Mouse (Mus musculus): Measurements from ENCODE around the gene 4930563M21Rik. TPM values are rescaled to one million over a fixed set of nuclear protein-coding genes. Genes with fewer than 3 reads are reported as not detected.
"Not testable (repeated sequence)": the region's sequence is repeated elsewhere in the genome, so short reads cannot be mapped to it uniquely, and the experiment has no call there.

Gene 4930563M21Rik
- total and polyA plus RNA-seq, 3 experiments = not detected

DNA sequence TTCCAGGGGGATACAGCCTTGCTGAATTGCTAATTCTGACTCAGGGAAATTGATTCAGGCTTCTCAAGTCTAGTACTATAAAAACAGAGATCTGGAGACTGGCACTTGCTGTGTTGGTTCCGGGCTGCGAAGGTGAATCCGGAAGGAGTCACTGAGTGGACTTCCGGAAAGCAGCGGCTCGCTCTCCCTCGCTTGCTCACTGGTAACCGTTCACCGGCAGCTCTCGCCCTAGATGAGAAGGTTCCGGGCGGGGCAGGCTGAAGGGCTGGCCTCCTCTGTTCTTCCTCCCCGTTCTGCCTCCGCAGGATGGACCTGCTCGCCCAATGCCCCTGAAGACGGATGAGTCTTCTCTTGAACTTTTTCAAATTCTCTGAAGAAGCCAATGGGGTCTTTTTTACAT, 16.9 kb upstream of the 4930563M21Rik start:
- 77% methylated on average over 16 of the region's 16 CpGs for WGBS

GRCm38 (mm10) chr9:56024772-56025171, 14.4 kb upstream of the 4930563M21Rik start:
- no peak for DNase-seq
- Histone ChIP-seq H3K36me3 (ENCODE audit: control insufficient read depth, insufficient read depth, low read length) (no peaks in the 10 kb centered on the region), H3K27me3 (ENCODE audit: control insufficient read depth, insufficient read depth, low read length) (no peaks in the 10 kb centered on the region), H3K79me2 (replicated peaks; ENCODE audit: control insufficient read depth, insufficient read depth, low read length) (no peaks in the 10 kb centered on the region), H3K4me3 (no peak overlapping the region), H3K27ac (no peak overlapping the region), H3K9ac (ENCODE audit: low read depth, low read length) (no peak overlapping the region), H3K4me1 (ENCODE audit: control insufficient read depth, insufficient read depth, low read length) (no peaks in the 10 kb centered on the region)
- 49% methylated on average over 2 of the region's 2 CpGs for WGBS
- TF ChIP-seq POLR2A (IDR thresholded peaks at IDR 0.05; ENCODE audit: insufficient read depth, low read depth, low read length) (no peak), EP300 (IDR thresholded peaks at IDR 0.05; ENCODE audit: insufficient read depth, low read depth, low read length) (no peak), CTCF (IDR thresholded peaks at IDR 0.05) (peak; percentile 62)
- intact Hi-C loops (cut with DNase I) = loop anchor here (10.0 kb wide), 1 partner anchor 90 kb away; no protein-coding TSS in a partner anchor

More for the DNA sequence above, 16.9 kb upstream of the 4930563M21Rik start:
- TF ChIP-seq CTCF (IDR thresholded peaks at IDR 0.05) = no peak
- TF ChIP-seq EP300 (IDR thresholded peaks at IDR 0.05; ENCODE audit: insufficient read depth, low read depth, low read length) = no peak
- TF ChIP-seq POLR2A (IDR thresholded peaks at IDR 0.05; ENCODE audit: insufficient read depth, low read depth, low read length) = no peak
- no peak for DNase-seq
- Histone ChIP-seq H3K27me3 (ENCODE audit: control insufficient read depth, insufficient read depth, low read length) (no peaks in the 10 kb centered on the region), H3K36me3 (ENCODE audit: control insufficient read depth, insufficient read depth, low read length) (no peaks in the 10 kb centered on the region), H3K9ac (ENCODE audit: low read depth, low read length) (no peak overlapping the region), H3K27ac (no peak overlapping the region), H3K4me1 (ENCODE audit: control insufficient read depth, insufficient read depth, low read length) (no peaks in the 10 kb centered on the region), H3K4me3 (no peak overlapping the region), H3K79me2 (replicated peaks; ENCODE audit: control insufficient read depth, insufficient read depth, low read length) (no peaks in the 10 kb centered on the region)
- intact Hi-C loops (cut with DNase I) = loop anchor here (10.0 kb wide), 1 partner anchor 88 kb away; no protein-coding TSS in a partner anchor

DNA sequence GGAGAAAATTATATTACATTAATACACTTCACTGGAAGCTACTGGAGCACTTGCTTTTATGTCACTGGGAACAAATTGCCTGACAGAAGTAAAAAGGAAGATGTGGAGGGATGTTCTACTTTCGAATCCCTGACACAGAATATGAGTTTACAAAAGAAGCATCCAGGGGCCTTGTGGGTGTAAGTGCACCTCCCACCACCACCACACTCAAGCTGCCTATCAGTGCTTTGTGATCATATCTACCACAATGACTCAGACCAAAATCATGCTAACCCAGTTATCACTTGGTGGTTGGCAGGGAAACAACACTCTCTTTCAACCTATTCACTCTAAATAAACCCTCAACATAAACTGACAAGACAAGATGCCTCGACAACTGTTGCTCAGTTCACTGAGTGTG, 5.7 kb downstream of the 4930563M21Rik start:
- H3K27ac ChIP-seq; H3K4me3 ChIP-seq; DNase-seq; H3K4me1 ChIP-seq (ENCODE audit: control insufficient read depth, insufficient read depth, low read length); H3K27me3 ChIP-seq (ENCODE audit: control insufficient read depth, insufficient read depth, low read length); H3K79me2 ChIP-seq (replicated peaks; ENCODE audit: control insufficient read depth, insufficient read depth, low read length); H3K36me3 ChIP-seq (ENCODE audit: control insufficient read depth, insufficient read depth, low read length); intact Hi-C loops (cut with DNase I); H3K9ac ChIP-seq (ENCODE audit: low read depth, low read length): not testable (repeated sequence)
- 56% methylated on average over 1 of the region's 2 CpGs for WGBS

DNA sequence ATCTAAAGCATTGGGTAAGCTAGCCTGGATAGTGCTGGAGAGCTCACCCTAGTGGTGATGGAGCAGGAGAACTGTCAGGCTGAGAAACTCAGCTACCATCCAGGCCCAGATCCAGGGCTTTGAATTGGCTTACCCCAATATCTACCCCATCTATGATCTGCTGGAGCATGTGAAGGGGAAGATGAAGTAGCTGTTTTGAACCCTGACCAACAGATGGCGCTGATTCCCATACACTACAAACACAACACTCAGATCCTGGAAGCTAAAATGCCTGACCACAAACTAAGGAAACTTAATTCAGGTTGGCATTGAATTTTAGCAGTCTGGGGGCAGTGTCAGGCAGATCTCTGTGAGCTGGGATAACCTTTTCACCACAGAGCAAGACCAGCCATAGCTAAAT, 63.5 kb downstream of the 4930563M21Rik start:
- 10% methylated on average over 1 of the region's 1 CpGs for WGBS
- DNase-seq = peak; percentile 9 to 25
- Histone ChIP-seq H3K27me3 (ENCODE audit: control insufficient read depth, insufficient read depth, low read length) (no peaks in the 10 kb centered on the region), H3K9ac (ENCODE audit: low read depth, low read length) (no peak overlapping the region), H3K27ac (no peak overlapping the region), H3K4me1 (ENCODE audit: control insufficient read depth, insufficient read depth, low read length) (no peaks in the 10 kb centered on the region), H3K79me2 (replicated peaks; ENCODE audit: control insufficient read depth, insufficient read depth, low read length) (no peaks in the 10 kb centered on the region), H3K36me3 (ENCODE audit: control insufficient read depth, insufficient read depth, low read length) (no peaks in the 10 kb centered on the region), H3K4me3 (no peak overlapping the region)
- intact Hi-C loops (cut with DNase I) = no loop called here
- TF ChIP-seq EP300 (IDR thresholded peaks at IDR 0.05; ENCODE audit: insufficient read depth, low read depth, low read length) (no peak), POLR2A (IDR thresholded peaks at IDR 0.05; ENCODE audit: insufficient read depth, low read depth, low read length) (no peak), CTCF (IDR thresholded peaks at IDR 0.05) (peak; percentile 69)

DNA sequence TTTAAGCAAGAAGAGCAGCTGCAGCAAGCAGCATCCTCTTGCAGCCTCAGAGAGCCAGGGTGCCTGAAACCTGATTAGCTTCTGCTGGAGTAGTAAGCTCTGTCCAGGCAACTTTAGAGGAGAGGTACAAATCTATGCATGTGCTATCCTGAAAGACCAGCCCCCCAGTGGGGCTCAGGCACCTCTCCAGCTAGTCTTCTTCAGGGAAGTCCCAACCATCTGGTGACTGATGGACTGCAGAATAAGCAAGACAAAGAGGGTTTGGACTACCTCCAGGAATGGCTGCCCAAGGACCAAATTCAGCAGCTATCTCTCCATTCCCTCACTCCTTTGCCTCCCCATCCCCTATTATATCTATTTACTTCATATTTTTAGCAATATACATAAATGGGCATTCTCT, 69.0 kb downstream of the 4930563M21Rik start:
- DNase-seq = no peak
- no peak overlapping the region for H3K27ac ChIP-seq
- H3K4me3 ChIP-seq = no peak overlapping the region
- no peaks in the 10 kb centered on the region for H3K27me3 ChIP-seq (ENCODE audit: control insufficient read depth, insufficient read depth, low read length)
- no peaks in the 10 kb centered on the region for H3K79me2 ChIP-seq (replicated peaks; ENCODE audit: control insufficient read depth, insufficient read depth, low read length)
- TF ChIP-seq EP300 (IDR thresholded peaks at IDR 0.05; ENCODE audit: insufficient read depth, low read depth, low read length) = no peak
- no peak for TF ChIP-seq CTCF (IDR thresholded peaks at IDR 0.05)
- no peak for TF ChIP-seq POLR2A (IDR thresholded peaks at IDR 0.05; ENCODE audit: insufficient read depth, low read depth, low read length)
- peaks cover 1% of the 10 kb centered on the region; the same call in 1 of the 2 replicates for H3K4me1 ChIP-seq (ENCODE audit: control insufficient read depth, insufficient read depth, low read length)
- H3K36me3 ChIP-seq (ENCODE audit: control insufficient read depth, insufficient read depth, low read length) = no peaks in the 10 kb centered on the region
- no peak overlapping the region for H3K9ac ChIP-seq (ENCODE audit: low read depth, low read length)
- intact Hi-C loops (cut with DNase I) = no loop called here

GRCm38 (mm10) chr9:55938618-55938985, 71.7 kb downstream of the 4930563M21Rik start:
- peak overlapping the region; percentile 87 for H3K27ac ChIP-seq
- intact Hi-C loops (cut with DNase I) = no loop called here
- WGBS = 41% methylated on average over 6 of the region's 6 CpGs
- no peaks in the 10 kb centered on the region for H3K79me2 ChIP-seq (replicated peaks; ENCODE audit: control insufficient read depth, insufficient read depth, low read length)
- DNase-seq = no peak
- no peak overlapping the region; the same call in 1 of the 2 replicates for H3K9ac ChIP-seq (ENCODE audit: low read depth, low read length)
- TF ChIP-seq CTCF (IDR thresholded peaks at IDR 0.05) (no peak), EP300 (IDR thresholded peaks at IDR 0.05; ENCODE audit: insufficient read depth, low read depth, low read length) (no peak), POLR2A (IDR thresholded peaks at IDR 0.05; ENCODE audit: insufficient read depth, low read depth, low read length) (no peak)
- H3K27me3 ChIP-seq (ENCODE audit: control insufficient read depth, insufficient read depth, low read length) = no peaks in the 10 kb centered on the region
- peaks cover 1% of the 10 kb centered on the region; the same call in 1 of the 2 replicates for H3K4me1 ChIP-seq (ENCODE audit: control insufficient read depth, insufficient read depth, low read length)
- peak overlapping the region; percentile 96 for H3K4me3 ChIP-seq
- no peaks in the 10 kb centered on the region for H3K36me3 ChIP-seq (ENCODE audit: control insufficient read depth, insufficient read depth, low read length)
